In the genomic region with DNA sequence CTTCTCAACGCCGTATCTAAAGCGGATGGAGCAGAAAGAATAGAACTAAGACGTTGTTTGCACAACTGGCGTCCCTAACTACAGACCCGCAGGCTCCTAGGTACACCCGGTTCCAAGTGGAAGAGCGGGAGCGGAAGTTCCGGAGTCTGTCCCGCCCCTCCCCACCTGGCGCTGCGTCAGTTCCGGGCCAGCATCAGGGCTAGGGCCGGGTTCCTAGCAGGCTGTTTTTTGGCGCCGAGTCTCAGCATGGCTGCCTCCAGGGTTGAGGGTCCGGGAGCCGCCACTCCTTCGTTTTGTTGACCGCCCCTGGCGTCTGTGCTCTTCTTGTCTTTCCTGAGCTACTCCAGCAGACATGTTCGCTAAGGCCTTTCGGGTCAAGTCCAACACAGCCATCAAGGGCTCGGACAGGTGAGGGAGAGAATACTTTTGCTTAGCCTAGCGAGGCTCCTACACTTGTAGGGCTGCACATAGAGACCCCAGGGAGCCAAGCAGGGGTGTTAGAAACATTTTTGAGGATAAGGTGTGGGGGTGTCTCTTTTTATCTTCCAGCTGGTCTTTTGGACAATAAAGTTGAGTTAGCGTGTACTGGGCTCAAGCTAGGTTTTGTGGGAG, we compare ENCODE assay signal across 8 mouse cellular contexts. TPM values are rescaled to one million over a fixed set of nuclear protein-coding genes. Genes with fewer than 3 reads are reported as not detected.
DNase-seq lines count a peak whose midpoint lies in the region; ATAC-seq lines count a peak whose summit lies in the region.

Eif2d (plus strand) TSS at position 164 of the 612 bp plus-strand sequence.

- 2% methylated on average over 27 of the region's 27 CpGs for WGBS in hindbrain, embryonic 15.5 days

- 0 out of 2 replicates have a peak, but pooled peaks cover 3% of the 10 kb centered on the region for H3K36me3 ChIP-seq in hindbrain, embryonic 15.5 days

- ATAC-seq in hindbrain, embryonic 15.5 days (ENCODE audit: low FRiP score, low read depth): peak; percentile 99

- peak within 1 kb of the TSS; percentile 72 for H3K9ac ChIP-seq in hindbrain, embryonic 15.5 days

- peaks cover 22% of the 10 kb centered on the region for H3K4me1 ChIP-seq in hindbrain, embryonic 15.5 days (replicated peaks)

- peak within 1 kb of the TSS; percentile 75 for H3K4me3 ChIP-seq in hindbrain, embryonic 15.5 days

- peak within 1 kb of the TSS; percentile 84 for H3K4me2 ChIP-seq in hindbrain, embryonic 15.5 days

- peak; percentile 94 for DNase-seq in R1 (ENCODE audit: low read depth, low spot score)
- peak; percentile 88 to 93 for DNase-seq in cerebellum, postnatal 36 days
- DNase-seq in frontal cortex, postnatal 36 days (ENCODE audit: low spot score in 2 of 2): peak; percentile 84 to 87
- peak; percentile 77 for DNase-seq in left cerebral cortex, adult 11 months (ENCODE audit: low spot score)
- DNase-seq in lung, postnatal 4 days: peak; percentile 90 to 91
- peak; percentile 91 for DNase-seq in right cerebral cortex, adult 18-20 months
- DNase-seq in urinary bladder, postnatal 10 days (ENCODE audit: low spot score): peak; percentile 48

- peak within 1 kb of the TSS; percentile 69 for H3K27ac ChIP-seq in hindbrain, embryonic 15.5 days (replicated peaks)

- no peaks in the 10 kb centered on the region for H3K9me3 ChIP-seq in hindbrain, embryonic 15.5 days

- H3K27me3 ChIP-seq in hindbrain, embryonic 15.5 days: 0 out of 2 replicates have a peak, but pooled peaks cover 4% of the 10 kb centered on the region

RNA-seq across cellular contexts. Expression of gene Eif2d, which starts in this region (rescaled TPM):
- polyA plus RNA-seq in hindbrain, embryonic 15.5 days (2015; fragmentation: Nextera tagmentation; extraction: Ambion mirVana): 49.1 and 51.9 TPM in 2 replicates

Comparison
In these comparisons a context has a peak if more than half of its experiments do, and no peak if none do; other contexts are left out.
1. Peak in every context shown above with its lines: DNase-seq, ATAC-seq, H3K4me3 ChIP-seq and H3K27ac ChIP-seq.